Mouse (Mus musculus): ENCODE data around the gene Ltb4r1. TPM values are rescaled to one million over a fixed set of nuclear protein-coding genes. Genes with fewer than 3 reads are reported as not detected.

The Ltb4r1 gene
- polyA plus RNA-seq, 1 experiment from 2014 or later, result 0.60 TPM

Other genes with a start within 250 kb of the Ltb4r1 start
- 0.08 and 0.19 TPM in 2 replicates for gene Nrl, start 241.0 kb upstream of the Ltb4r1 start, polyA plus RNA-seq (2015; fragmentation: Nextera tagmentation; extraction: Ambion mirVana)
- 29.5 and 30.6 TPM in 2 replicates for gene Pck2, start 225.7 kb upstream of the Ltb4r1 start, polyA plus RNA-seq (2015; fragmentation: Nextera tagmentation; extraction: Ambion mirVana)
- 134 and 137 TPM in 2 replicates for gene Dcaf11, start 206.0 kb upstream of the Ltb4r1 start, polyA plus RNA-seq (2015; fragmentation: Nextera tagmentation; extraction: Ambion mirVana)
- gene A730061H03Rik, start 205.6 kb upstream of the Ltb4r1 start, polyA plus RNA-seq (2015; fragmentation: Nextera tagmentation; extraction: Ambion mirVana), result 0.55 and 0.72 TPM in 2 replicates
- gene Fitm1, start 190.3 kb upstream of the Ltb4r1 start, polyA plus RNA-seq (2015; fragmentation: Nextera tagmentation; extraction: Ambion mirVana), result 0.22 TPM in 1 of 2 replicates, not detected in the other
- 238 and 262 TPM in 2 replicates for gene Psme1, start 187.8 kb upstream of the Ltb4r1 start, polyA plus RNA-seq (2015; fragmentation: Nextera tagmentation; extraction: Ambion mirVana)
- gene Emc9, start 180.7 kb upstream of the Ltb4r1 start, polyA plus RNA-seq (2015; fragmentation: Nextera tagmentation; extraction: Ambion mirVana), result 31.6 and 46.9 TPM in 2 replicates
- 174 and 183 TPM in 2 replicates for gene Psme2, start 174.8 kb upstream of the Ltb4r1 start, polyA plus RNA-seq (2015; fragmentation: Nextera tagmentation; extraction: Ambion mirVana)
- 24.6 and 27.2 TPM in 2 replicates for gene Rnf31, start 174.3 kb upstream of the Ltb4r1 start, polyA plus RNA-seq (2015; fragmentation: Nextera tagmentation; extraction: Ambion mirVana)
- 10.4 and 10.5 TPM in 2 replicates for gene Irf9, start 162.4 kb upstream of the Ltb4r1 start, polyA plus RNA-seq (2015; fragmentation: Nextera tagmentation; extraction: Ambion mirVana)
- gene Rec8, start 147.9 kb upstream of the Ltb4r1 start, polyA plus RNA-seq (2015; fragmentation: Nextera tagmentation; extraction: Ambion mirVana), result 8.0 and 8.4 TPM in 2 replicates
- 116 and 123 TPM in 2 replicates for gene Ipo4, start 130.0 kb upstream of the Ltb4r1 start, polyA plus RNA-seq (2015; fragmentation: Nextera tagmentation; extraction: Ambion mirVana)
- gene Gm49378, start 128.1 kb upstream of the Ltb4r1 start, polyA plus RNA-seq (2015; fragmentation: Nextera tagmentation; extraction: Ambion mirVana), result 2.1 and 2.4 TPM in 2 replicates
- gene Tm9sf1, start 122.2 kb upstream of the Ltb4r1 start, polyA plus RNA-seq (2015; fragmentation: Nextera tagmentation; extraction: Ambion mirVana), result 57.8 and 60.0 TPM in 2 replicates
- gene Tssk4, start 115.8 kb upstream of the Ltb4r1 start, polyA plus RNA-seq (2015; fragmentation: Nextera tagmentation; extraction: Ambion mirVana), result 0.20 and 0.28 TPM in 2 replicates
- 81.0 and 84.6 TPM in 2 replicates for gene Mdp1, start 105.5 kb upstream of the Ltb4r1 start, polyA plus RNA-seq (2015; fragmentation: Nextera tagmentation; extraction: Ambion mirVana)
- 52.5 and 52.7 TPM in 2 replicates for gene Gmpr2, start 94.0 kb upstream of the Ltb4r1 start, polyA plus RNA-seq (2015; fragmentation: Nextera tagmentation; extraction: Ambion mirVana)
- 532 and 551 TPM in 2 replicates for gene Nedd8, start 93.8 kb upstream of the Ltb4r1 start, polyA plus RNA-seq (2015; fragmentation: Nextera tagmentation; extraction: Ambion mirVana)
- 22.5 and 25.8 TPM in 2 replicates for gene Tinf2, start 84.1 kb upstream of the Ltb4r1 start, polyA plus RNA-seq (2015; fragmentation: Nextera tagmentation; extraction: Ambion mirVana)
- gene Tgm1, start 52.0 kb upstream of the Ltb4r1 start, polyA plus RNA-seq (2015; fragmentation: Nextera tagmentation; extraction: Ambion mirVana), result 0.13 and 0.15 TPM in 2 replicates
- 64.0 and 65.1 TPM in 2 replicates for gene Rabggta, start 43.7 kb upstream of the Ltb4r1 start, polyA plus RNA-seq (2015; fragmentation: Nextera tagmentation; extraction: Ambion mirVana)
- 72.3 and 75.3 TPM in 2 replicates for gene Dhrs1, start 20.3 kb upstream of the Ltb4r1 start, polyA plus RNA-seq (2015; fragmentation: Nextera tagmentation; extraction: Ambion mirVana)
- 25.9 and 28.0 TPM in 2 replicates for gene Nop9, start 20.3 kb upstream of the Ltb4r1 start, polyA plus RNA-seq (2015; fragmentation: Nextera tagmentation; extraction: Ambion mirVana)
- gene Cideb, start 7.5 kb upstream of the Ltb4r1 start, polyA plus RNA-seq (2015; fragmentation: Nextera tagmentation; extraction: Ambion mirVana), result 0.21 and 0.26 TPM in 2 replicates
- 0.51 and 0.59 TPM in 2 replicates for gene Ltb4r2, start 4.5 kb upstream of the Ltb4r1 start, polyA plus RNA-seq (2015; fragmentation: Nextera tagmentation; extraction: Ambion mirVana)
- gene Adcy4, start 18.1 kb downstream of the Ltb4r1 start, polyA plus RNA-seq (2015; fragmentation: Nextera tagmentation; extraction: Ambion mirVana), result 4.0 and 5.0 TPM in 2 replicates
- gene Ripk3, start 22.9 kb downstream of the Ltb4r1 start, polyA plus RNA-seq (2015; fragmentation: Nextera tagmentation; extraction: Ambion mirVana), result 1.6 and 1.7 TPM in 2 replicates
- 6.7 and 7.0 TPM in 2 replicates for gene Nfatc4, start 57.2 kb downstream of the Ltb4r1 start, polyA plus RNA-seq (2015; fragmentation: Nextera tagmentation; extraction: Ambion mirVana)
- gene Nynrin, start 88.0 kb downstream of the Ltb4r1 start, polyA plus RNA-seq (2015; fragmentation: Nextera tagmentation; extraction: Ambion mirVana), result 11.0 and 11.9 TPM in 2 replicates
- 0.15 and 0.20 TPM in 2 replicates for gene Cbln3, start 118.4 kb downstream of the Ltb4r1 start, polyA plus RNA-seq (2015; fragmentation: Nextera tagmentation; extraction: Ambion mirVana)
- 10.4 and 10.5 TPM in 2 replicates for gene Khnyn, start 119.0 kb downstream of the Ltb4r1 start, polyA plus RNA-seq (2015; fragmentation: Nextera tagmentation; extraction: Ambion mirVana)
- gene Sdr39u1, start 134.3 kb downstream of the Ltb4r1 start, polyA plus RNA-seq (2015; fragmentation: Nextera tagmentation; extraction: Ambion mirVana), result 160 and 180 TPM in 2 replicates
- gene Cma1, start 178.7 kb downstream of the Ltb4r1 start, polyA plus RNA-seq (2015; fragmentation: Nextera tagmentation; extraction: Ambion mirVana), result 0.29 TPM in 1 of 2 replicates, not detected in the other
- not detected in 2 replicates for gene Cma2, start 185.0 kb downstream of the Ltb4r1 start, polyA plus RNA-seq (2015; fragmentation: Nextera tagmentation; extraction: Ambion mirVana)

Data from midbrain, embryonic 16.5 days (tissue).